Mouse (Mus musculus): ENCODE measurements around the gene Crygn.

The Crygn gene

DNA sequence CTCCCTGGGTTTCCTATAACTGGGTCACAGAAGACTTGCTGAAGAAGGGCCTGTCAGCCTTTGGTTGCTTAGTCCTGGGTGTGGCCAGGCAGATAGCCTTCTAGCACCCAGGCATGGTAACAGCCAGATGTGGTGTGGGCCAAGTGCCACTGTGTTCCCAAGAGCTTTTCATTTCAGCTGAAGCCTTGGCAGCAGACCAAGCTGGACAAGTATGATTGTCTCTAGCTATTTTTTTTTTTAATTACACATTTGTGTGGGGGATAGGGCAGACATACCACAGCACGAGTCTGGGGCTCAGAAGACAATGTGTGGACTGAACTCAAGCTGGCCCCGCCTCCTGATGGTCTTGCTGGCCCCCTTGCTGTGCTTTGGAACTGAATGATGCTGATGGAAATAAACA lies 47.8 kb downstream of the Crygn start:
- no peak for DNase-seq (ENCODE audit: low read depth, low spot score)

DNA sequence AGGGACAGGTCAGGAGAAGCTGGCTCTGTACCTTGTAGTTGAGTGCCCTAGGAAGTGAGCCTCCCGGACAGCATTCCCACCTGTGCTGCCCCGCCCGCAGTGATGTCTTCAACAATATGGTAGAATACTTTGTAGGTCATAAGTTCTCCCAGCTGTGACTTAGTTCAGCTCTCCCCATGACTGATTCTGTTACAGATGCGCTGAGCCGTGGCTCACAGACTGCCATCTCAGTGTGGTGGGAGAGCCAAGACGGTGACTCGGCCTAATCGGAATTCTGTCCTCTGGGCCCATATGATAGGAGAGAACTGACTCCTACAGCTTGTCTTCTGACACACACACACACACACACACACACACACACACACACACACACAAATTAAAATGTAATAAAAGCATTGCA lies 53.2 kb downstream of the Crygn start:
- DNase-seq (ENCODE audit: low read depth, low spot score): no peak

DNA sequence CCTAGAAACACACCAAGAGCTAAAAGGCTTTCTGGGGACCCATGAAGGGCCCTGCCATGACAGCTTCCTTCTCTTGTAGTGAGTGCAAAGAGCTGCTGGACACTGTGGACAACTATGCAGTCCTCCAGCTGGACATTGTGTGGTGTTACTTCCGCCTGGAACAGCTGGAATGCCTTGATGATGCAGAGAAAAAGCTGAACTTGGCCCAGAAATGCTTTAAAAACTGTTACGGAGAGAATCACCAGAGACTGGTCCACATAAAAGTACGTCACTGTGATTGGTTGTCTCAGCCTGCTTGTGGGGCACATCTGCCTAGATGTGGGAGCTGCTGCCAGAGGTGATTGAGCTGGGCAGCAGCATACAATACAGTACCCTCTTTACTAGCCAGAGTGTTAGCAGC lies 56.5 kb downstream of the Crygn start:
- no peak for DNase-seq (ENCODE audit: low read depth, low spot score)
